Mouse (Mus musculus) adrenal gland, adult 18-20 months (tissue): ENCODE data around the gene Prkag1. TPM values are rescaled to one million over a fixed set of nuclear protein-coding genes. Genes with fewer than 3 reads are reported as not detected.

Experiments
- DNase-seq, 2 experiments: peaks; one replicate each; pipeline ENCODE4 v3.0.0; 2021 to 2022; ENCODE audit warnings: low spot score in 2 of 2
- total RNA-seq, 2 experiments: library from RNA; stranded (reverse); gene quantifications; 1 replicate in 1 of 2; 2 replicates in 1 of 2; pipeline ENCODE4 v1.2.3; 2021

The Prkag1 gene
- total RNA-seq, 2 experiments from 2014 or later = 64.0 to 71.5 TPM

DNA sequence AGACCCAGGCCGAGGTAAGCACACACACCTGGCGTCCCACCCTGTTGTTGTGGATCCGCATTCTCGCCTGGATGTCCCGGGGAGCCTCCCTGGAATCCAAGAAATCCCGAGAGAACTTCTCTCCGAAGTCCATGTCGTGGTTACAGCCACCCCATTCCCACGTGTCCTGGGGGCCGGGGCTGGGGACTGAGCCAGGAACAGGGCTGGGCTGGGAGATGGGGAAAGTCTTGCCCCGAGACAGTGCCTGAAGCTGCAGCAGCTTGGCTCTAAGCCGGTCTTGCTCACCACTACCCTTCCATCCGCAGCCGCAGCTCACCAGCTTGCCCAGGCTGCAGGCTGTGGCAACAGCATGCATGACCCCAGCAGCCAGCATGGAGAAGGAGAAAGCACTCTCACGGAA is 57.2 kb downstream of the Prkag1 start:
- DNase-seq = no peak

DNA sequence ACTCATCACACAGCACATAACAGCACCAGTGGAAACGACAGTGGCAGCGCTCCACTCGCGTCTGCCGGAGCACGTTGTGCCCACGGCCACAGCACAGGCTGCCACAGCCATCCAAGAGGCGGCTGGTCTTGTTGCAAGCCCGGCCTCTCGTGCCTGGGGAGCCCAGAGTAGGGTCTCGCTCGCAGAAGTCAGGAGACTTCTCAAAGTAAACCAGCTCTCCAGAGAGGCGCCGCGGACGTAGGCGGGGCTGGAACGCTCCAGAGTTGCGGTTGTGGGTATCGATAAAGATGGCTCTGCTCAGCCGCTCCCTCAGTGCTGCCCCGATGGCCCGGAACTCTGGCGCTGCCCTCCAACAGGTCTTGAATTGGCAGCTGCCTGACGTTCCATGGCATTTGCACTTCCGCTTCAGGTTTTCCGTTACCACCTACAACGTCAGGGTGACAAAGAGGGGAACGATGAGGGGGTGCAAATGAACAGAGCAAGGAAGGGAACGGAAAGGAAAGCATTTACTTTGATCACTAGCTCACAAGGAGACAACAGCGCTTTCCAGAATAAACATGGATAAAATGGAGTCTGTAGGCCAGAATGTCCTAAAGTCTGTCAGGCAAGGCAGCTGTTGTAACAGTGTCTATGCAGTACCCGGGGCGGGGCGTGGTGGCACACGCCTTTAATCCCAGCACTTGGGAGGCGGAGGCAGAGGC is 58.7 kb downstream of the Prkag1 start:
- DNase-seq = no peak

DNA sequence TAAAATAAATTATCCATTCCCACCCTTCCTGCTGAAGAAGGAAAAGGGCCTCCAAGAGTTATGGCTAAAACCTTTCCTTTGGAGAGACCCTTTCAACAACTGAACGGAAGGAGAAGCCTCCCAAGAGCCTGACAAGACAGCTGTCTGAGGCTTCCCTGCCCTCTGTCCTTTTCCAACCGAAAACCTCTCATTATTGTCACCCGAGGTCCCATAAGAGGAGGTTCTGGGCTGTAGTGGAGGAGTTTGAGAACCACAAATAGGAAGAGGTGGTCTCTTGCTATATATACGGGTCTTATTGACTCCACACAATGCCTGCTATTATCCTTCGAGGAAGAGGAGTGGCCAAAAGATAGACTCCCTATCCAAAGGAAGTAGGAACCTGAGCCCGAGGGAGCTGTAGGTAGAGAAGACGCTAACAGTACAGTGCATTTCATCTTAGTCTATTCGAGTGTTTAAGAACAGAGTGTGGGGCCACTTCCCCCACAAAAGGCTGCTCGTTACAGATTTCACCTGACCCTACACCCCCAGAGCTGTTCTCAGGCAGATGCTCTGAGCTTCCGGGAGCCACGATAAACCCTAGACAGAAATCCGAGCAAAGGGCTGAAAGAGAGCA is 59.4 kb downstream of the Prkag1 start:
- DNase-seq = no peak

DNA sequence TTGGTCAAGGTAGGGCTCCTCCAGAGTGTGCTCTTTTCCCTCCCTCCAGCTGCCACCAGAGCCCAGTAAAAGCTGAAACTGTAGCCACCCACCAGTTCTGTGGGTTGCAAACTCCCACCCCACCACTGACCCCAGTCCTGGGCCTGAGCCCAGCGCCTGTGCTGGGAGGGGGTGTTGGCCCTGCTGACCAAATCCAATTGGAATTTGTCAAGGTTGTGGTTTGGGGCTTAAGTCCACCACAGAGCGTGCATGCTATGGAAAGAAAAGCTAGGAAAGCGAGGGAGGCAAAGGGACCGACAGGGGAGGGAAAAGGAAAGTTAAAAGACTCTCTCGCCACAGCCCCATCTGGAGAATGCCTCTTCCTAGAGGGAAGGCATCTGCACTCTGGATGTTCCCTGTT is 63.1 kb downstream of the Prkag1 start:
- no peak for DNase-seq

DNA sequence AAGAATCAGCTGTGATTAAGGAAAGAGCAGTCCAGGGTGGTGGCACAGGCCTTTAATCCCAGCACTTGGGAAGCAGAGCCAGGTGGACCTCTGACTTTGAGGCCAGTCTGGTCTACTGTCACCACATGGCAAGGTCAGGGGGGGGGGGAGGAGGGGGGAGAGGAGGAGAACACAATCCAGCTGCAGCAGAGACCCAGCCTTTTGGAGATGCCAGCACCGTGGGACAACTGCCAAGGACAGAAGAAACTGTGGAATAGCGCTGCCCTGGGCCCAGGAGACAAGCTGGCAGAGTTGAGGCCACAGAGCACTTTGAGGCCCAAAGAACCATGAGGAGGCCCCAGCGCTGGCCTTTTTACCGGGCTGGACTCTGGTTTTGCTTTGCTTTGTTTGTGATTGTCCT is 65.4 kb downstream of the Prkag1 start:
- no peak for DNase-seq

Other genes with a start within 250 kb of the Prkag1 start
- gene Adcy6, start 221.4 kb downstream of the Prkag1 start, total RNA-seq = 10 to 100 TPM; 48.7 to 83.1 TPM
- 10 to 100 TPM; 11.9 to 14.3 TPM for gene Cacnb3, start 200.7 kb downstream of the Prkag1 start, total RNA-seq
- gene Ddx23, start 168.6 kb downstream of the Prkag1 start, total RNA-seq = 10 to 100 TPM; 80.7 to 83.8 TPM
- 1 to 10 TPM; 2.0 to 7.6 TPM for gene Rnd1, start 154.1 kb downstream of the Prkag1 start, total RNA-seq
- under 1 TPM; 0.43 to 0.45 TPM for gene Ccdc65, start 123.3 kb downstream of the Prkag1 start, total RNA-seq
- 1 to 10 TPM; 4.7 to 6.7 TPM for gene Fkbp11, start 103.3 kb downstream of the Prkag1 start, total RNA-seq
- 100 to 1,000 TPM; 104 to 145 TPM for gene Arf3, start 68.3 kb downstream of the Prkag1 start, total RNA-seq
- 1 to 10 TPM in 1 of 2 experiments, under 1 TPM in 1; 0.36 to 3.1 TPM for gene Wnt10b, start 53.4 kb downstream of the Prkag1 start, total RNA-seq
- gene Wnt1, start 41.7 kb downstream of the Prkag1 start, total RNA-seq = not detected
- gene Ddn, start 22.0 kb downstream of the Prkag1 start, total RNA-seq = not detected
- 10 to 100 TPM; 54.6 to 59.5 TPM for gene Kmt2d, start 39.7 kb upstream of the Prkag1 start, total RNA-seq
- gene Rhebl1, start 63.0 kb upstream of the Prkag1 start, total RNA-seq = 1 to 10 TPM; 1.2 to 2.5 TPM
- gene Dhh, start 67.0 kb upstream of the Prkag1 start, total RNA-seq = 1 to 10 TPM in 1 of 2 experiments, under 1 TPM in 1; 0.86 to 2.1 TPM
- gene Lmbr1l, start 86.7 kb upstream of the Prkag1 start, total RNA-seq = 10 to 100 TPM; 12.1 to 14.0 TPM
- gene Tuba1b, start 103.0 kb upstream of the Prkag1 start, total RNA-seq = 100 to 1,000 TPM; 193 to 255 TPM
- gene Gm49450, start 122.0 kb upstream of the Prkag1 start, total RNA-seq = not detected
- gene Tuba1a, start 122.2 kb upstream of the Prkag1 start, total RNA-seq = 100 to 1,000 TPM in 1 of 2 experiments, 10 to 100 TPM in 1; 74.3 to 169 TPM
- gene Tuba1c, start 198.4 kb upstream of the Prkag1 start, total RNA-seq = 100 to 1,000 TPM; 235 to 284 TPM
- gene Prph, start 223.7 kb upstream of the Prkag1 start, total RNA-seq = under 1 TPM; 0.51 to 0.56 TPM
- gene Troap, start 243.1 kb upstream of the Prkag1 start, total RNA-seq = not detected